Mouse (Mus musculus) stomach, embryonic 14.5 days (tissue): ENCODE results near the gene 2210407C18Rik. TPM values are rescaled to one million over a fixed set of nuclear protein-coding genes. Genes with fewer than 3 reads are reported as not detected.
A peak's percentile ranks its signal among the peaks of the same experiment; 100 is the strongest.

Experiments
- ATAC-seq: fragments of 200-750 bp; cut with Nextera tagmentation; 2 replicates; pipeline ENCODE4 v1.8.0; 2017; ENCODE audit warnings: low read depth, moderate TSS enrichment; ENCODE audit not compliant: insufficient number of reproducible peaks, insufficient read depth, low FRiP score
- H3K27ac ChIP-seq: fragments of 300-500 bp; sonication (generic); 2 replicates; pipeline ENCODE4 v1.5.1; 2014; ENCODE audit warnings: mild to moderate bottlenecking, low read length, moderate library complexity, mixed read lengths
- H3K27me3 ChIP-seq: fragments of 300-500 bp; sonication (generic); 2 replicates; pipeline ENCODE4 v1.6.1; 2014; ENCODE audit warnings: low read length, control low read depth, mixed read lengths; ENCODE audit not compliant: control insufficient read depth, insufficient read depth
- H3K36me3 ChIP-seq: fragments of 300-500 bp; sonication (generic); 2 replicates; pipeline ENCODE4 v1.6.1; 2014; ENCODE audit warnings: mild to moderate bottlenecking, control low read depth, low read length, moderate library complexity, mixed read lengths; ENCODE audit not compliant: control insufficient read depth, insufficient read depth
- H3K4me1 ChIP-seq: fragments of 300-500 bp; sonication (generic); 2 replicates; pipeline ENCODE4 v1.6.1; 2014; ENCODE audit warnings: low read length, control low read depth, mixed read lengths; ENCODE audit not compliant: control insufficient read depth, insufficient read depth
- H3K4me2 ChIP-seq: fragments of 300-500 bp; sonication (generic); replicated peaks from 2 replicates; pipeline ENCODE4 v1.6.1; 2014; ENCODE audit warnings: low read depth, low read length, control low read depth
- H3K4me3 ChIP-seq: fragments of 300-500 bp; sonication (generic); 2 replicates; pipeline ENCODE4 v1.5.1; 2014; ENCODE audit warnings: low read depth, low read length, control low read depth
- H3K9ac ChIP-seq: fragments of 300-500 bp; sonication (generic); replicated peaks from 2 replicates; pipeline ENCODE4 v1.6.1; 2014; ENCODE audit warnings: low read depth, mild to moderate bottlenecking, control low read depth, low read length, moderate library complexity, mixed read lengths
- H3K9me3 ChIP-seq: fragments of 300-500 bp; sonication (generic); 2 replicates; pipeline ENCODE4 v1.6.1; 2016; ENCODE audit warnings: low read depth, low read length, control low read depth; ENCODE audit not compliant: control insufficient read depth
- WGBS: fragments of 180-500 bp; shearing (Covaris S2); extraction: QIAGEN DNeasy Blood & Tissue Kit; methylation state at CpG from one replicate; pipeline ENCODE4 v1.1.7; 2014; 5-methylcytosine and 5-hydroxymethylcytosine counted together
- polyA plus RNA-seq: library from polyadenylated mRNA; unstranded; fragments of >200 nt; fragmentation: Nextera tagmentation; extraction: Ambion mirVana; gene quantifications from 2 replicates; pipeline ENCODE4 v1.2.1, GENCODE M21; 2014

The 2210407C18Rik gene
- polyA plus RNA-seq, 1 experiment from 2014 or later: 0.58 TPM

DNA sequence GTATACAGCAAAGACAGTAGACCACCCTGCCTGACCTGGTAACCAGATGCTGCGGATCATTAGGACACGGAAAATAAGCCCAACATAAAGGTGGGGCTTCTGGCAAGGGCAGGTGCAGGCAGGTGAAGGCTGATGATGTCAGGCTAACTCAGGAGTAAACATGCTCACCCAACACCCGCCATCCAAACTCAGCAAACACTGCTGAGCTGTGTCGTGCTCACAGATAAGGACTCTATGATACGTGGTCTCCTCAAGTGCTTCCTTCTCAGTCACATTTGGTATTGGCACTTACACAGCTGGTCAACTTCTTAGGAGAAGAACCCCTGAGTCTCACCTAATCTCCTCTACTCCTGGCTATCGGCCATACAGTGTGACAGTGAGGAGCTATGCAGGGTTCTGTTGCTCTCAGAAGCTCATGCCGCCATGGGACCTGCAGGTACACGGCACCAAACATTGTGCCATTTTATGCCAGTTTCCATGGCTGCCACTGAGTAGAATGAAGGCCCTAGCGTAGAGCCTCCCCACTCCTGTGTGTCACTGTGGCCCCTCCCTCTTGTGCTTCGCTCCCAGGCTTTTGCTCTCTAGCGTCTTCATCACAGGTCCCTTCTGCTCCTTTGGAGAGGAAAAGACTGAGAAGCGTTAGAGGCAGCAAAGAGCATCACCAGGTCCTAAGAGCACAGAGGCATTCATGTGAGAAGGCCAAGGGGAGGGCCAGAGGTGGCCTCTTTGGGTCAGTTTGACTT is 9.5 kb downstream of the 2210407C18Rik start:
- Histone ChIP-seq H3K9me3 (no peaks in the 10 kb centered on the region), H3K27me3 (no peaks in the 10 kb centered on the region), H3K4me3 (no peak overlapping the region), H3K27ac (no peak overlapping the region), H3K4me2 (no peak overlapping the region), H3K4me1 (no peaks in the 10 kb centered on the region), H3K9ac (no peak overlapping the region), H3K36me3 (no peaks in the 10 kb centered on the region)
- 82% methylated on average over 12 of the region's 12 CpGs for WGBS
- ATAC-seq: 0 out of 2 replicates have a peak, but pooled peaks have one; percentile 28

DNA sequence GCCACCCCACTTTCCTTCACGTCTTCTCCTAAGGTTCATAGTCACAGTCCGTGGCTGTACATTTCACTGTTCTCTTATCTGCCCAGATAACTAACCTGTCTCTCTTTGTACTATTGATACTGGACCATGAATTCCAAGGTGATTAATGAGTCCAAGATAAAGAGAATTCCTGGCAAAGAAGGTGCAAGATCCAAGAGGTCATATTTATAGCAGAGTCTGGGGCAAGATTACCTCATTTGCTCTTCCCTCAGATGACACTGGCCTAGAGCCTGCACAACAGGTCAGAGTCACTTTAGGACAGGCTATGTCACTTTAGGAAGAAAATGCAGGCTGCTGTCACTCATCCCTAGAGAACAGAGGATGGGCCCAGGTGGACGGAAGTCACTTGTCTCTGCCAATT is 10.6 kb downstream of the 2210407C18Rik start:
- no peak overlapping the region for H3K27ac ChIP-seq
- 48% methylated on average over 3 of the region's 3 CpGs for WGBS
- H3K9ac ChIP-seq: no peak overlapping the region
- H3K4me1 ChIP-seq: no peaks in the 10 kb centered on the region
- no peak for ATAC-seq
- no peak overlapping the region for H3K4me2 ChIP-seq
- H3K27me3 ChIP-seq: no peaks in the 10 kb centered on the region
- no peaks in the 10 kb centered on the region for H3K9me3 ChIP-seq
- no peaks in the 10 kb centered on the region for H3K36me3 ChIP-seq
- H3K4me3 ChIP-seq: no peak overlapping the region

DNA sequence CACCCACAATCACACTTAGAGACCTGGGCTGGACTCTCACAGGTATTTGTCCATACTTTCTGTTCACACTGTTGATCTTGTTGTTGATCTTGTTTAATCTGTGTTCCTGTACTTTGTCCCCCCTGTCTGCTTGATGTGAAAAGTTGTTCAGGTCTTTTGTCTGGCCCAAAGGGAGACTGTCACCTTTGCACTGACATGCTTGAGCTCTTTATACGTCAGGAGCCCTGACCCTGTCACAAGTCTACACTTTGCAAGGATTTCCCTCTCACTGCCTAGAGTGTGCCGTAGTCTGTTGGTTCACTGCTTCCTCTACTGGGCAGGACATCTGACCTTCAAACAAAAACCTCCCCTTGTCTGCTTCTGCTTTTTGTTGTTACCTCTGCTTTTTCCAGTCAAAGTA is 11.2 kb downstream of the 2210407C18Rik start:
- H3K4me3 ChIP-seq: no peak overlapping the region
- no peak overlapping the region for H3K4me2 ChIP-seq
- H3K4me1 ChIP-seq: no peaks in the 10 kb centered on the region
- H3K27me3 ChIP-seq: no peaks in the 10 kb centered on the region
- no peaks in the 10 kb centered on the region for H3K9me3 ChIP-seq
- 37% methylated on average over 2 of the region's 2 CpGs for WGBS
- H3K27ac ChIP-seq: no peak overlapping the region
- H3K36me3 ChIP-seq: no peaks in the 10 kb centered on the region
- no peak for ATAC-seq
- no peak overlapping the region for H3K9ac ChIP-seq

DNA sequence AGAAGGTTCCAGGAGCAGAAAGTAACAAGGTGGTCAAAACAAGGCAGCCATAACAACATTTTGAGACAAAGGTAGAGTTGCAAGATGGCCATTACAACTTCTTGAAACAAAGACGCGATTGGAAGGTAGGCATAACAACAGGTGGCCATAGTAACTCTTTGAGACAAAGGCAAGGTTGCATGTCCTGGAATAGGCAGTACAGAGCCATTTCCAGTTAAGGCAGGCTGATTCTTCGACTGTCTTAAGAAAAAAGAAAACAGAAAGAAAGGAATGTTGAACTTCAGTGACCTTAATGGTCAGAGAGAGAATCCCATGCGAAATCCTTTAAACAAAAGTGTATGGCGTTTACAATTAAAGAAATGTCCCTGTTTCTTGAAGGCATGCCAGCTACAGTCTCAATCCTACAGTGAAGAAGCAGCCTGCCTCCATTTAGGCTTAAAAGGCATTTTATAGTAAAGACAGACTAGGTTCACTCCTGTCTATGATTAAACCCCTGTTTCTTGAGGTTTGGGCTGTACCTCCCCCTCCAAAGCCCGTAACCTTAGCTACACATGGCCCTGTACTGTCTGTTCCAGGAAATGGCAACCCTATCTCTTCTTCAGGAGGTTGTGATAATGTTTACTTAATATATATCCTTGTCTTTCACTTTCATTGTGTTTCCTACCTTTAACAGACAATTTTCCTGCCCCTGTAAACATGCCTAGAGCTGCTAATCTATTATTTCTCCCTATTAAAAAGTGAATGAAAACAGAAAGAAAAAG is 12.9 kb downstream of the 2210407C18Rik start:
- Histone ChIP-seq H3K4me3 (no peak overlapping the region), H3K36me3 (no peaks in the 10 kb centered on the region), H3K27ac (no peak overlapping the region), H3K9me3 (no peaks in the 10 kb centered on the region), H3K27me3 (no peaks in the 10 kb centered on the region), H3K4me2 (no peak overlapping the region), H3K9ac (no peak overlapping the region), H3K4me1 (no peaks in the 10 kb centered on the region)
- WGBS: 71% methylated on average over 6 of the region's 6 CpGs
- ATAC-seq: no peak

DNA sequence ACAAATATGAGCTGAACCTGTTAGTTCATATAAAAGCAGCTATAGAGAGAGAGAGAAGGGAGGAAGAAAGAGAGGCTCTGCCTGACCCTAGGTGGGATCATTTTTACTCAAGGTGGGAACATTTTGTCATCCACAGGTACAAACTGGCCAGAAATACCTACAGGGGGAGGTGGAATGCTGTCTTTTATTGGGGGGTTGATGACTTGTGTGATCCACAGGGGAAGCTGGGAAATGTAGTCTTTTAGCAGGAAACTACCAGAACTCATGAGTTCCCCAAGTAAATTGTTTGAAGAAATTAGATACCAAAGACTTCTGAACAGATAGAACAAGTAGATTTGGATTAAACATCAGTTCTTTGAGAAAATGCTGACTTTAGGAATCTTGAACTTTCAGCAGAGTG is 13.8 kb downstream of the 2210407C18Rik start:
- Histone ChIP-seq H3K9ac (no peak overlapping the region), H3K9me3 (no peaks in the 10 kb centered on the region), H3K4me3 (no peak overlapping the region), H3K4me2 (no peak overlapping the region), H3K36me3 (no peaks in the 10 kb centered on the region), H3K27ac (no peak overlapping the region), H3K27me3 (no peaks in the 10 kb centered on the region), H3K4me1 (no peaks in the 10 kb centered on the region)
- ATAC-seq: no peak

DNA sequence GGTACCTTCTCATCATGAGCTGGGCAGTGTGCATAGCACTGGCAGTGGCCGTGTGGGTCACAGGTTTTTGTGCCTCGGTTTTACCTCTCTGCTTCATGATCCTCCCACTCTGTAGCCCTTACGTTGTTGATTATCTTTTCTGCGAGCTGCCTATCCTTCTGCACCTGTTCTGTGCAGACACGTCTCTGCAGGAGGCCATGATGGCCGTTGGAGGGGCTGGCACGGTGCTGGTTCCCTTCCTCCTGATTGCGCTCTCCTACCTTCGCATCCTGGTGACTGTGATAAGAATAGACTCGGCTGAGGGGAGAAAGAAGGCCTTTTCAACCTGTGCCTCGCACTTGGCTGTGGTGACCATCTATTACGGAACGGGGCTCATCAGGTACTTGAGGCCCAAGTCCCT is 18.0 kb downstream of the 2210407C18Rik start:
- no peaks in the 10 kb centered on the region for H3K9me3 ChIP-seq
- WGBS: 81% methylated on average over 13 of the region's 13 CpGs
- H3K36me3 ChIP-seq: no peaks in the 10 kb centered on the region
- H3K4me1 ChIP-seq: no peaks in the 10 kb centered on the region
- H3K9ac ChIP-seq: no peak overlapping the region
- no peak overlapping the region for H3K4me3 ChIP-seq
- H3K27ac ChIP-seq: no peak overlapping the region
- H3K4me2 ChIP-seq: no peak overlapping the region
- no peak for ATAC-seq
- no peaks in the 10 kb centered on the region for H3K27me3 ChIP-seq

DNA sequence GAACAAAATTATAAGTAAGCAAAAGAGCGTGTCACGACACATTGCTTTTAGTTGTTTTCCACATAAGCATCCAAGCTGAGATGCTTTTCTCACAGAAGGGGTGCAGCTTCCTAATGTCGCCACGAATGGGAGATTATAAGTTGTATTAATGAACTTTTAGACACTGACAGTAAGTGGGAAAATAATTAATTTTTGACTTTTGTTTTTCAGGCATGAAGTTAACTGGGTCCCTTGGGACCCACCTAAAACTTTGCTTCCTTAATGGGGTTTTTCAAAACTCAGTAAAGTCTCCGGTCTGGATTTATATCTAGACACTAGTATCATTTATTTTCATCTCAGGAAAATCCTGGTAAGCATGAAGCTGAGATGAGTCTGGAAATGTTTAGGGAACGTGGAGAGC is 21.1 kb downstream of the 2210407C18Rik start, which contains the start of gene Olfr324:
Olfr324 (plus strand) TSS at position 301 of the 400 bp plus-strand sequence.
- no peak within 1 kb of the TSS for H3K4me3 ChIP-seq
- H3K9ac ChIP-seq: no peak within 1 kb of the TSS
- no peak for ATAC-seq
- no peaks in the 10 kb centered on the region for H3K9me3 ChIP-seq
- H3K4me1 ChIP-seq: no peaks in the 10 kb centered on the region
- 76% methylated on average over 6 of the region's 6 CpGs for WGBS
- no peak within 1 kb of the TSS for H3K27ac ChIP-seq
- H3K27me3 ChIP-seq: no peaks in the 10 kb centered on the region
- no peak within 1 kb of the TSS for H3K4me2 ChIP-seq
- H3K36me3 ChIP-seq: no peaks in the 10 kb centered on the region

DNA sequence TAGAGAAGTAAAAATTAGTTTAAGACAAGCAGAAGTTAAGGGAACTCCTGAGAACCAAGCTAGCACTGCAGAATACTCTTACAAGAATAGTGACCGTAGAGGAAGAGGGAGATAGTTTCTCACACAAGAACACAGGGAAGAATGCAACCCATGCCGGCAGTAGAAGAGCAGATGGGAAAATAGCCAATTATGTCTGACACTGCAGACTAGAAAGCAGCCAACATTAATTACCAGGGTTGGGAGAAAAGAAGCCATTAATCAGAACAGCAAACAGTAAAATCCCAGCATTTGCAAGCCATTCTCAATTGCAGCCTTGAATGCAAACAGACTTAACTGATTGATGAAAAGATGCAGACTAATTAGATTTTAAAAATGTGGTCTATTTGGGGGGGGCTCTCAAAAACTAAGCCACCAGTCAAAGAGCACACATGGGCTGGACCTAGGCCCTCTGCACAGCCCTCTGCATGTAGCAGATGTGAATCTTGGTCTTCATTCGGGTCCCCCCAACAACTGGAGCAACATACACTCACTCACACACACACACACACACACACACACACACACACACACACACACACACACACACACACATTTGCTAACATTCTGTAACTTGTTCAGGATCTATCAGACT is 27.1 kb downstream of the 2210407C18Rik start:
- no peak overlapping the region for H3K27ac ChIP-seq
- H3K27me3 ChIP-seq: no peaks in the 10 kb centered on the region
- 60% methylated on average over 3 of the region's 3 CpGs for WGBS
- H3K9ac ChIP-seq: no peak overlapping the region
- no peak for ATAC-seq
- no peak overlapping the region for H3K4me2 ChIP-seq
- H3K36me3 ChIP-seq: no peaks in the 10 kb centered on the region
- no peaks in the 10 kb centered on the region for H3K9me3 ChIP-seq
- H3K4me3 ChIP-seq: no peak overlapping the region
- no peaks in the 10 kb centered on the region for H3K4me1 ChIP-seq
